Mouse (Mus musculus) forebrain, embryonic 14.5 days (tissue): Measurements from ENCODE around the gene Adrb1. TPM values are rescaled to one million over a fixed set of nuclear protein-coding genes. Genes with fewer than 3 reads are reported as not detected.

Experiments
- ATAC-seq: fragments of 200-750 bp; cut with Nextera tagmentation; 2 replicates; pipeline ENCODE4 v1.8.0; 2017; ENCODE audit warnings: mild to moderate bottlenecking, moderate library complexity
- DNase-seq: peaks from one replicate; pipeline ENCODE4 v3.0.0-alpha.2; 2015; ENCODE audit warnings: low spot score
- H3K27ac ChIP-seq: fragments of 300-500 bp; sonication (generic); 2 replicates; pipeline ENCODE4 v1.5.1; 2014; ENCODE audit warnings: low read depth, mild to moderate bottlenecking, control low read depth, low read length, moderate library complexity
- H3K27me3 ChIP-seq: fragments of 300-500 bp; sonication (generic); replicated peaks from 2 replicates; pipeline ENCODE4 v1.6.1; 2014; ENCODE audit warnings: low read length, control low read depth, mixed read lengths; ENCODE audit not compliant: control insufficient read depth, insufficient read depth
- H3K36me3 ChIP-seq: fragments of 300-500 bp; sonication (generic); 2 replicates; pipeline ENCODE4 v1.6.1; 2014; ENCODE audit warnings: low read length, control low read depth; ENCODE audit not compliant: control insufficient read depth, insufficient read depth
- H3K4me1 ChIP-seq: fragments of 300-500 bp; sonication (generic); 2 replicates; pipeline ENCODE4 v1.6.1; 2014; ENCODE audit warnings: antibody characterized with exemption, low read length, control low read depth; ENCODE audit not compliant: control insufficient read depth, insufficient read depth
- H3K4me2 ChIP-seq: fragments of 300-500 bp; sonication (generic); 2 replicates; pipeline ENCODE4 v1.6.1; 2014; ENCODE audit warnings: mild to moderate bottlenecking, control low read depth, low read length
- H3K4me3 ChIP-seq: fragments of 300-500 bp; sonication (generic); 2 replicates; pipeline ENCODE4 v1.5.1; 2014; ENCODE audit warnings: low read depth, low read length, control low read depth
- H3K9ac ChIP-seq: fragments of 300-500 bp; sonication (generic); 2 replicates; pipeline ENCODE4 v1.6.1; 2014; ENCODE audit warnings: mild to moderate bottlenecking, low read length, control low read depth, moderate library complexity
- H3K9me3 ChIP-seq: fragments of 300-500 bp; sonication (generic); replicated peaks from 2 replicates; pipeline ENCODE4 v1.6.1; 2016; ENCODE audit warnings: low read length, control low read depth, mixed read lengths; ENCODE audit not compliant: control insufficient read depth
- WGBS: fragments of 180-500 bp; shearing (Covaris S2); extraction: QIAGEN DNeasy Blood & Tissue Kit; methylation state at CpG from one replicate; pipeline ENCODE4 v1.1.7; 2014; 5-methylcytosine and 5-hydroxymethylcytosine counted together
- polyA plus RNA-seq: library from polyadenylated mRNA; unstranded; fragments of >200 nt; fragmentation: Nextera tagmentation; extraction: Ambion mirVana; gene quantifications from 2 replicates; pipeline ENCODE4 v1.2.1, GENCODE M21; 2014

Adrb1 gene
- polyA plus RNA-seq, 1 experiment from 2014 or later, result 1.1 TPM

- 84% methylated on average over 7 of the region's 7 CpGs for WGBS
These were observed 36.5 kb upstream of the Adrb1 start for GRCm38 (mm10) chr19:56685515-56685914.

GRCm38 (mm10) chr19:56686218-56686617 lies 35.8 kb upstream of the Adrb1 start:
- DNase-seq, result peak; percentile 43
- Histone ChIP-seq H3K27ac (no peak overlapping the region), H3K4me3 (no peak overlapping the region), H3K9me3 (no peaks in the 10 kb centered on the region), H3K4me1 (peaks cover 3% of the 10 kb centered on the region; the same call in 1 of the 2 replicates), H3K27me3 (no peaks in the 10 kb centered on the region), H3K36me3 (no peaks in the 10 kb centered on the region), H3K9ac (no peak overlapping the region), H3K4me2 (no peak overlapping the region)
- WGBS, result 59% methylated on average over 12 of the region's 12 CpGs
- ATAC-seq, result no peak

More at GRCm38 (mm10) chr19:56685515-56685914, 36.5 kb upstream of the Adrb1 start:
- H3K27ac ChIP-seq, result no peak overlapping the region
- H3K9ac ChIP-seq, result no peak overlapping the region
- H3K36me3 ChIP-seq, result no peaks in the 10 kb centered on the region
- no peak overlapping the region for H3K4me3 ChIP-seq
- peaks cover 3% of the 10 kb centered on the region; the same call in 1 of the 2 replicates for H3K4me1 ChIP-seq
- H3K9me3 ChIP-seq, result no peaks in the 10 kb centered on the region
- no peak overlapping the region for H3K4me2 ChIP-seq
- ATAC-seq (no peak), DNase-seq (no peak)
- no peaks in the 10 kb centered on the region for H3K27me3 ChIP-seq

DNA sequence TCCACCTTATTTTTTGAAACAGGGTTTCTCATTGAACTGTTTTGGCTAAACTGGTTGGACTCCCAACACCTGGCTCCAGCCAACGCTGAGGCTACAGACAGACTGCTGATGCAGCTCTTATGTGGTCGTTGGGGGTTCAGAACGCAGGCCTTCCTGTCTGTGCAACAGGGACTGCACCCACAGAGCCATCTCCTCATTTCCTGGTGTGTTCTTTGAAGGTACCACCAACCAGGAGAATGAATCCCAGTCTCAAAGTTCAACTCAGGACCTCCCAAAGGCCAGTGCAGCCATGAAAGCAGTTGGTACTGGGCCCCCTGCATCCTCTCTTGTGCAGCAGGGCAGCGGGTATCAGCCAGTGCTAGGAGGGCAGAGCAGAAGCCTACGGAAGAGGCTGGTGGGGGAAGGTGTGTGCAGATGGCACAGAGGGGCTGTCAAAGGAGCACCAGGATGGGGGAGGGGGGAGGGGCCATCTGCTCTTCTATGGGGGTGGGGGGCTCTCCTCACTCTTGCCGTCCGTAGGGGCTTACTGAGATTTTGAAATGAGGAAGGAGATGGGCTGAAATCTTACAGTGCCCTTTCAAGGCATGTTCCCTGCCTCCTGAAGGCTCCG lies 34.9 kb upstream of the Adrb1 start:
- H3K27me3 ChIP-seq, result no peaks in the 10 kb centered on the region
- H3K4me3 ChIP-seq, result no peak overlapping the region
- no peak overlapping the region for H3K9ac ChIP-seq
- no peak overlapping the region for H3K4me2 ChIP-seq
- ATAC-seq (no peak), DNase-seq (no peak)
- peaks cover 3% of the 10 kb centered on the region; the same call in 1 of the 2 replicates for H3K4me1 ChIP-seq
- 75% methylated on average over 8 of the region's 8 CpGs for WGBS
- no peak overlapping the region for H3K27ac ChIP-seq
- H3K36me3 ChIP-seq, result no peaks in the 10 kb centered on the region
- H3K9me3 ChIP-seq, result no peaks in the 10 kb centered on the region

GRCm38 (mm10) chr19:56687676-56688075 lies 34.3 kb upstream of the Adrb1 start:
- H3K36me3 ChIP-seq, result no peaks in the 10 kb centered on the region
- DNase-seq (no peak), ATAC-seq (no peak)
- no peak overlapping the region for H3K9ac ChIP-seq
- H3K9me3 ChIP-seq, result no peaks in the 10 kb centered on the region
- H3K27me3 ChIP-seq, result no peaks in the 10 kb centered on the region
- no peak overlapping the region for H3K4me2 ChIP-seq
- no peak overlapping the region for H3K4me3 ChIP-seq
- WGBS, result 81% methylated on average over 10 of the region's 10 CpGs
- no peak overlapping the region for H3K27ac ChIP-seq
- H3K4me1 ChIP-seq, result peaks cover 3% of the 10 kb centered on the region; the same call in 1 of the 2 replicates

GRCm38 (mm10) chr19:56688661-56689335 lies 33.2 kb upstream of the Adrb1 start:
- no peaks in the 10 kb centered on the region for H3K27me3 ChIP-seq
- peaks cover 3% of the 10 kb centered on the region; the same call in 1 of the 2 replicates for H3K4me1 ChIP-seq
- no peak for ATAC-seq
- H3K9me3 ChIP-seq, result no peaks in the 10 kb centered on the region
- peak; percentile 58 for DNase-seq
- no peak overlapping the region for H3K4me3 ChIP-seq
- H3K4me2 ChIP-seq, result no peak overlapping the region
- no peak overlapping the region for H3K27ac ChIP-seq
- no peak overlapping the region for H3K9ac ChIP-seq
- H3K36me3 ChIP-seq, result no peaks in the 10 kb centered on the region
- WGBS, result 52% methylated on average over 12 of the region's 12 CpGs

DNA sequence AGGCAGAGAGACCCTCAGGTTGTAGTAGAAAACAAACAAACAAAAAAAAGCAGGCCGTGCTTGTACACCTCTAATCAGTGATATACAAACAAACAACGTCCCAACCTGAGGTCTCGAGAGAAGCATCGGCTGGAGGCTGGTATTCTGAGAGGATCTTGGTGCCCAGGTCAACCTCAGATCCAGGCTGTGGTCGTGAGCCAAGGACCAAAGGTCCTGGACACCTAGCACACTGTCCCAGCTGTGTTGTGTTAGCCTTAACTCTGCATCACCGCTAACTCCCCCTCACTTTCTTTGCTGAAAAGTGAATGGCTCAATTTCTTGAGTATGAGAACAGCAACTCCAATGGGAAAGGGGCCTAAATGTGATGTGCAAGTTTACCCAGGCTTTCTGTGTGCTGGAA lies 32.5 kb upstream of the Adrb1 start:
- WGBS, result 90% methylated on average over 6 of the region's 6 CpGs
- Histone ChIP-seq H3K4me2 (no peak overlapping the region), H3K27ac (no peak overlapping the region), H3K36me3 (no peaks in the 10 kb centered on the region), H3K4me3 (no peak overlapping the region), H3K4me1 (peaks cover 3% of the 10 kb centered on the region; the same call in 1 of the 2 replicates), H3K9me3 (no peaks in the 10 kb centered on the region), H3K27me3 (no peaks in the 10 kb centered on the region), H3K9ac (no peak overlapping the region)
- ATAC-seq (no peak), DNase-seq (no peak)

DNA sequence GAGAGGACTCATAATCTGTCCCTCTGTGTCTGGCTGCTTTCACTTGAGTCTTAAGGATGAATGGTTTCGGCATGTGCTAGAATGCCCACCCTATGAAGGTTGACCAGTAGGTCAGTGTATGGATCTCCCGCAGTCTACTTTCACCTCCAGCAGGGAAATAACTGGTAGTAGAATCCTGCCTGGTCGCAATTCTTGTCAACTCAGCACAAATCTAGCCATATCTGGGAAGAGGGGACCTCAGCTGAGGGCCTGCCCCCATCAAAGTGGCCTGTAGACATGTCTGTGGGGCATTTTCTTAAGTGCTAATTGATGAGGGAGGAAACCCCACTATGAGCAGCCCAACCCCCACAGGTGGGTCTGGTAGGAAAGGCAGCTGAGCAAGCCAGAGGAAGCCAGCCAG lies 30.9 kb upstream of the Adrb1 start:
- 95% methylated on average over 3 of the region's 3 CpGs for WGBS
- Histone ChIP-seq H3K4me1 (peaks cover 3% of the 10 kb centered on the region; the same call in 1 of the 2 replicates), H3K4me2 (no peak overlapping the region), H3K27me3 (no peaks in the 10 kb centered on the region), H3K4me3 (no peak overlapping the region), H3K9me3 (no peaks in the 10 kb centered on the region), H3K36me3 (no peaks in the 10 kb centered on the region), H3K9ac (no peak overlapping the region), H3K27ac (no peak overlapping the region)
- ATAC-seq (no peak), DNase-seq (no peak)

DNA sequence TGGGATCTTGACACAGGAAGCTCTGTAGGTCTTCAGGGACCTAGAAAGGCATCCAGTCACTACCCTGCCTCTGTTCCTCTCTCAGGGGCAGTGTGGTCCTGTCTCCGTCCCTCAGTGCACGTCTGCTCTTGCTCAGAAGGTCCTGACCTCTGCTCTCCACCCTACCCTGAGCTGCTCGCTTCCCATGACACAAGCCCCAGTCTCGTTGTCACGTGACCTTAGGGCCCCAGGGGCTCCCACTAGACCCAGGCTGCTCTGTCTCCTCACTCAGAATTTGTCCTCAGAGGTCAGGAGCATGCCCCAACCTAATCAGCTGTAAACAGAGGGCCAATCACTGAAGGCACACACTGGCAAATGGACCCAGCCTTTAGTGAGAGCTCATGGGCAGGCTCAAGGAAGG lies 29.5 kb upstream of the Adrb1 start:
- H3K4me2 ChIP-seq, result no peak overlapping the region
- no peaks in the 10 kb centered on the region for H3K27me3 ChIP-seq
- 60% methylated on average over 5 of the region's 5 CpGs for WGBS
- no peaks in the 10 kb centered on the region for H3K36me3 ChIP-seq
- H3K27ac ChIP-seq, result no peak overlapping the region
- ATAC-seq (no peak), DNase-seq (no peak)
- H3K9me3 ChIP-seq, result no peaks in the 10 kb centered on the region
- H3K4me1 ChIP-seq, result no peaks in the 10 kb centered on the region; the same call in 1 of the 2 replicates
- H3K9ac ChIP-seq, result no peak overlapping the region
- H3K4me3 ChIP-seq, result no peak overlapping the region
